Mouse (Mus musculus) T-helper 1 cell (primary cell): ENCODE data around the gene Tex45.

Experiments
- in situ Hi-C: fragments of 300-600 bp; cut with MboI, MseI; formaldehyde crosslinking; loops from one replicate; pipeline ENCODE4 v1.15.1; 2025; ENCODE audit warnings: high pct_unique_total_duplicates

Gene Tex45

GRCm38 (mm10) chr8:3485192-3485591 lies 14.5 kb downstream of the Tex45 start:
- in situ Hi-C loops: no loop called here

- in situ Hi-C loops: no loop called here
Measured at GRCm38 (mm10) chr8:3492901-3493844, 22.5 kb downstream of the Tex45 start, which contains the start of gene Zfp358. Gene Zfp358 (plus strand): TSS chr8:3493138.

- in situ Hi-C loops: no loop called here
Measured at GRCm38 (mm10) chr8:3493845-3494208, 23.2 kb downstream of the Tex45 start.

- in situ Hi-C loops: no loop called here
Measured at GRCm38 (mm10) chr8:3495578-3496427, 25.1 kb downstream of the Tex45 start.

- in situ Hi-C loops: no loop called here
Measured at GRCm38 (mm10) chr8:3496428-3496748, 25.7 kb downstream of the Tex45 start.

- in situ Hi-C loops: no loop called here
Measured at GRCm38 (mm10) chr8:3498583-3498982, 27.9 kb downstream of the Tex45 start.

- in situ Hi-C loops: no loop called here
Measured at GRCm38 (mm10) chr8:3499751-3500150, 29.1 kb downstream of the Tex45 start.

- in situ Hi-C loops: no loop called here
Measured at GRCm38 (mm10) chr8:3500235-3501090, 29.8 kb downstream of the Tex45 start, which contains the start of gene Mcoln1. Gene Mcoln1 (plus strand): TSS chr8:3500457.

GRCm38 (mm10) chr8:3502217-3502616 lies 31.6 kb downstream of the Tex45 start:
- in situ Hi-C loops: no loop called here

- in situ Hi-C loops: no loop called here
Measured at GRCm38 (mm10) chr8:3507979-3508754, 37.5 kb downstream of the Tex45 start.

GRCm38 (mm10) chr8:3514681-3515247 lies 44.1 kb downstream of the Tex45 start:
- in situ Hi-C loops: no loop called here

- in situ Hi-C loops: no loop called here
Measured at GRCm38 (mm10) chr8:3515260-3515671, 44.6 kb downstream of the Tex45 start, which contains the start of gene Pnpla6. Gene Pnpla6 (plus strand): TSS chr8:3515384.

- in situ Hi-C loops: no loop called here
Measured at GRCm38 (mm10) chr8:3515771-3516417, 45.2 kb downstream of the Tex45 start.

- in situ Hi-C loops: no loop called here
Measured at GRCm38 (mm10) chr8:3516450-3517116, 45.9 kb downstream of the Tex45 start.

GRCm38 (mm10) chr8:3517117-3517495 lies 46.4 kb downstream of the Tex45 start:
- in situ Hi-C loops: no loop called here

GRCm38 (mm10) chr8:3522007-3522697 lies 51.5 kb downstream of the Tex45 start:
- in situ Hi-C loops: no loop called here

- in situ Hi-C loops: no loop called here
Measured at GRCm38 (mm10) chr8:3530816-3531215, 60.2 kb downstream of the Tex45 start.

- in situ Hi-C loops: no loop called here
Measured at GRCm38 (mm10) chr8:3531936-3532335, 61.3 kb downstream of the Tex45 start.
